Mouse (Mus musculus): ENCODE measurements at regions not wholly inside any gene's neighbourhood (a gene's known extent, or its start where the extent isn't known, plus 50 kb on each side); places are given as distances from the start of the nearest gene placed in this dataset.

- TF ChIP-seq POLR2A (IDR thresholded peaks at IDR 0.05; ENCODE audit: insufficient read length, low read depth) (no peak), CEBPB (IDR thresholded peaks at IDR 0.05; ENCODE audit: insufficient read depth, poor library complexity, severe bottlenecking) (no peak), MAX (IDR thresholded peaks at IDR 0.05; ENCODE audit: low read depth) (no peak)
These were observed 118.4 kb downstream of the Srek1 start for GRCm38 (mm10) chr13:103655966-103656365.

Measured in myocyte (in vitro differentiated cells).